Mouse (Mus musculus) cerebellum, postnatal 10 days (tissue): ENCODE data around the gene Gm21060.
"Not testable (repeated sequence)": the region's sequence is repeated elsewhere in the genome, so short reads cannot be mapped to it uniquely, and the experiment has no call there.

Experiments
- DNase-seq, 2 experiments: peaks; one replicate each; pipeline ENCODE4 v3.0.0; 2021; ENCODE audit warnings: mixed read lengths in 2 of 2

Gene Gm21060

DNA sequence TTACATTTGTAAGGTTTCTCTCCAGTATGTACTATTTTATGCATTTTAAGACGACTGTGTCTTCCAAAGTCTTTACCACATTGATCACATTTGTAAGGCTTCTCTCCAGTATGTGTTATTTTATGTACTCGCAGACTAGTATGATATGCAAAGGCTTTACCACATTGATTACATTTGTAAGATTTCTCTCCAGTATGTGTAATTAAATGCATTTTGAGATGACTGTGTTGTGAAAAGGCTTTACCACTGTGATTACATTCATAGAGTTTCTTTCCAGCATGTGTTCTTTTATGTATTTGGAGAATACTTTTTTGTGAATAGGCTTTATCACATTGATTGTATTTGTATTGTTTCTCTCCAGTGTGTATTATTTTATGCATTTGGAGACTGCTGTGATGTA lies at the start of gene Gm21060:
Gene Gm21060 (minus strand): TSS at position 101 of the 400 bp plus-strand sequence.
- no peak for DNase-seq

DNA sequence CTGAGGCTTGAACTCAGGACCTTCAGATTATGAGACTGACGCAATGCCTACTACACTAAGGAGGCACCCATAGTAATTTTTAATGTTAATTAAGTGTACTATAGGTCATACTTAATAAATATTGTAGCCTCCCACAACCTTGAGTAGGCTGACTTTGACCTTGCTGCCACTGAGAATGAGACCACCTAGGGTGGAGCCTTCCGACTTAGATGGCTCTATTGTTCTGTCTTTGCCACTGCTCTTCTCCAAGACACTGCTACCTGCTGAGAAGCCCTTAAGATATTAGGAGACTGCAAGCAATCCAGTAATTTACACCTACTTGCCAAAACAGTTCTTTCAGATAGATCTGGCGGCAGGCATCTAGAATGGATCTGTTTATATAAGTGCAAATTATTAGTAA lies 24.0 kb upstream of the Gm21060 start:
- not testable (repeated sequence) for DNase-seq

- not testable (repeated sequence) for DNase-seq
Observed at GRCm38 (mm10) chr19:61313185-61313584, 16.3 kb upstream of the Gm21060 start.

GRCm38 (mm10) chr19:61312400-61312799 lies 15.5 kb upstream of the Gm21060 start:
- not testable (repeated sequence) for DNase-seq

DNA sequence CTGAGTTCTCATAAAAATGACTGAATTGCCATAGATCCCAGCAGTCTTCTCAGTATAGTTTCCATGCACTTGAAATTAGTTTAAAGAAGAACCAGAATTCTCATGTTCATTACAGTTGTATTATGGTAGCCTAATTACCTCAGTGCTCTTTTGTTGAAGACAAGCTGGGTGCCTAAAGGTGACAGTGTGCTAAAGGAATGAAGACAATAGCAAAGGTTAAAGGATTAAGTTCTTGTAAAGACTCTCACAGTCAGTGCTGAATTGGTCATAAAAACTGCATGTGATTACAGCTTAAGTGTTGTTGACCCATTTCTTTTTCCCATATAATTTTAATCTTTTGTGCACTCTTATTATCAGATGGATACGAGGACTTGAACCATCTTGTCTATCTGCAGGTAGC lies 11.2 kb upstream of the Gm21060 start:
- DNase-seq = not testable (repeated sequence)

- DNase-seq = not testable (repeated sequence)
Observed at GRCm38 (mm10) chr19:61285033-61285432, 11.8 kb downstream of the Gm21060 start.

DNA sequence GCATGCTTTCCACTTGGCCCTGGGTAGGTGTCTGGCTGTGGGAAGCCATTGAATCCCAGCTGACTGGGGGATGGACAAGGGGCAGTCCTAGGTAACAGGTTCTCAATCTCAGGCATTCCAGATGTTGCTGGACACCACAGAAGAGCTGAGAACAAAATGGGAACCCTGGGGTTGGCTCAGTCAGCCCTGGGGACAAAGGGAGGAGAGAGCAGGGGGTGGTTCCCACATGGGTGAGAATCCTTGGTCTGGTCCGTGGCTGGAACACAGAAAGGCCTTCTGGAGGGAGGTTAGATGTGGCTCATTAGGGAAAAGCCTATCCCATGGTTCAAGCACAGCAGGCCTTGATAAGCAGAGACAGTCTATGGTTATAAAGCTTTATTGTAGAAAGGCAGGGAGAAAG lies 13.3 kb downstream of the Gm21060 start:
- no peak for DNase-seq

DNA sequence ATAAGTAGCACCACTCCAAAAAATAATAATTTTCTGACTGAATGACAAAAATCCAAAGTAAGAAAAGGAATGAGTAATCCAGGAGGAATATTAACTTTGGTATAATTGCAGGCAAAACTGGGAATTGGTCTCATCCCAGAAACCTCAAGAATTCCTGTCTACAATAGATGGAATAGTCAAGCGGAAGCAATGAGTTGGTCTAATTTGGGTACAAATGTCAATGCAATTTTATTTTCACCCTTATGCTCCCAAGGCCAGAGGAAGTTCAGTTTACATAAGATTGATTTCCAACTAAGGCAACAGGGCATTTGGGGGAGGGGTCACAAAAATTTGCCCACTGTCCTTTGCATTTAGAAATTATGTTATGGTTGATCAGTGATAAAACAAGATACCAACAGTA lies 21.4 kb downstream of the Gm21060 start:
- no peak for DNase-seq

DNA sequence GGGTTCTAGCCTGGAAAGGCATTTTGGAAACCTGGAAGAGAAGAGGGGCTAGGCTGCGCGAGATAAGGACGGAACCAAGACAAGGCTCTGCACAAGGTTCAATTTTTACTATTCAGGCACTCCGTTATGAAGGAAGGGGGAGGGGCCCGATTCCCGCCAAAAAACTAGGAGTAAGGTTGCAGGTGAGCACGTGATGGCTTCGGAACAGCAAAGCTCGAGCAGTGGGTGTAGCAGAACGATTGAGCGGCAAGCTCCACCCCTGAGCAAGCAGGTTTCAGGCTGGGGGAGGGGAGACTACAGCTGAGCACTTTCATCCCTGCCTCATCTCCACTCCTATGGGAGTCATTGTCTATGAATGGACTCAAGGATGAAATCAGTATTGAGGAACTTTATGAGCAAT lies 27.7 kb downstream of the Gm21060 start:
- DNase-seq = not testable (repeated sequence)

DNA sequence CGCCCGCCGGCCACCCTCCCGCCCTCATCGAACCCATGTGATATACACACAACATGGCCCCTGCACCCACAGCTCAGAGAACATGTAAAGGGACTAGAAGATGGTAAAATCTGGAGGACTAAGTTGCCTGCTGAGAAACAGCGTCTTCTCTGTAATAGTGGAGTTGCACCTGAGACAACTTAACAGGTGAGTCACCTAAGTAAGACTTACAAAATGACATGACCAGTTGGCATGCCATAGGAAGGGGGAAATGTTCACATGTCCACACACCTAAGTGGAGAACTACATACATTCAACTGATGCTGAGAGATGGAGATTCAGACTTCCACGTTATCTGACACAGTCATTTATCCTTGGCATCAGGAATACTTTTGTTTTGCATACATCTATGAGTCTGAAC lies 29.7 kb downstream of the Gm21060 start:
- peak in 1 of 2 experiments; percentile 27 for DNase-seq

GRCm38 (mm10) chr19:61266651-61267050 lies 30.2 kb downstream of the Gm21060 start:
- DNase-seq = peak; percentile 59 to 69

- DNase-seq = peak; percentile 74 to 76
Observed at GRCm38 (mm10) chr19:61266246-61266615, 30.6 kb downstream of the Gm21060 start.

- DNase-seq = peak; percentile 79 to 81
Observed at GRCm38 (mm10) chr19:61265349-61266245, 31.3 kb downstream of the Gm21060 start.

DNA sequence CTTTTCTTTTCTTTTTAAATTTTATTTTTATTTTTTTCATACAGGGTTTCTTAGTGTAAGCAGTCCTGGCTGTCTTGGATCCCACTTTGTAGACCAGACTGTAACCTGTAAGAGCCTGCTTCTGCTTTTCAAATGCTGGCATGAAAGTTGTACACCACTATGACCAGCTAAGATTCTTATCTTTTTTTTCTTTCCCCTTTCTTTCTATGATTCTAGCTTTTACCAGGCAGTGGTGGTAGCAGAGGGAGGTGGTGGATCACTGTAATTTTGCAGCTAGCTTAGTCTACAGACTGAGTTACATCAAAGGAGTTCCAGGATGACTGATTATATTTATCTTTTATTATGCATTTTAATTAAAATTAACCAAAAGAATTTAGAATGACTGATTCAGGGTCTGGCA lies 31.9 kb downstream of the Gm21060 start:
- DNase-seq = no peak

GRCm38 (mm10) chr19:61264227-61264626 lies 32.6 kb downstream of the Gm21060 start:
- peak in 1 of 2 experiments; percentile 20 for DNase-seq

DNA sequence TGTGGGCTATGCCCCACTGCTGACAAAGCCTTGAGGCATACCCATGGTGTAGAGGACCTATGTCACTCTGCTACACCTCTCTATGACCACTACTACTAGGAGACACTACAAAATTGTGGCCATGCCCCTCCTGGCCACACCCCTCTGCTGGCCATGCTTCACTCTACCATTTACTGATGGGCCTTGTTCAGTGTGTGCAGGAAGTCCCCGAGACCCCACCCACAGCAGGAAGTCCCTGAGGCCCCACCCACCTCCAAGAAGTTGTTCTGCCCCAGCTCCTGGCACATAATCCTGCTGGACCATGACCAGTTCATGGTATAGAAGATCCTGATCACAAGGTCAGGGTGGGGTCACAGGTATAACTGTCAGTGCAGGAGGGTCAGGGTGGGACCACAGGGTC lies 35.6 kb downstream of the Gm21060 start:
- no peak for DNase-seq

DNA sequence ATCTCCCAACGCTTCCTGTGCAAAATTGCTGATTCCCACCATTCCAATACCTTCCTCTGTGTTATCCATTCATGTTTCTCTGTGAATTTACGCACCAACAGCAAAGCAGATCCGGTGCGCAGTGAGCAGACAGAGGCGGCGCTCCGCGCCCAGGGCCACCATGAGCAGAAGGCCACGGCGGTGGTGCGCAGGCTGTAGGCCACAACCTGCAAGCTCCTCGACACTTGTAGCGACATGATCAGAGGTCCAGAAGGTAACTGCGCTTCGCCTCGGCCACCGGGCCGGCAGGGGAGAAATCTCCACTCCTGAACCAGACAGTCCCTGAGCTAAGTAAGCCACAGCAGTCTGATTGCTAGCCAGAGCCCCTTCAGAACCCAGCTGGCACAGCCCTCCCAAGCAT lies 39.1 kb downstream of the Gm21060 start:
- DNase-seq = no peak

DNA sequence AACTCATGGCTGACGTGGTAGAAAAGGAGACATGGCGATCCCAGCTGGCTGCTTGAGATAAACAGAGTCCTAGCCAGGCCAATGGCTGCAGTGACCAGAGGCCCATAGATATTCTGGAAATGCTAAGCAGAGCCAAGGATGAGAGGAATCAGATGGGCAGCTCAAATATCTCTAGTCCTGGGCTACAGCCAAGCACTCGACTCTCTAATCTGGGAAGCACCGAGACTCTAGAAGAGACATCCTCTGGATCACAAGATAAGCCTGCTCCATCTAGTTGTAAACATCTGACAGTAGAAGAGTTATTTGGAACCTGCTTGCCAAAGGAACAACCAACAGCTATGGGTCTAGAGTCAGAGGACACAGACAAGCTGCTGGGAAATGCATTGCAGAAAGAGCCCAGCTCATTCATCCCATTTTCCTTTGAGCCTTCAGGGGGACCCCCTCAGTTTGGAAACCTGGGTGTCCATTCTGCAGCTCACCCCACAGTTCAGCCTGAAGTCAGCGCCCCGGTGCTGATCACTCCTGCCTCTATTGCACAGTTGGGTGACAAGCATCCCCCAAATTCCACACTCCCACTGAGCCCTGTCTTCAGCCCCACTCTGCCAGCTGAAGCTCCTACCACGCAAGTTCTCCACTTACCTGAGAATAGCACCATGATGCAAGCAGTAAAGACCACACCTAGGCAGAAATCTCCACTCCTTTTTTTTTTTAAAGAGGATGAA lies 40.5 kb downstream of the Gm21060 start:
- DNase-seq = no peak

DNA sequence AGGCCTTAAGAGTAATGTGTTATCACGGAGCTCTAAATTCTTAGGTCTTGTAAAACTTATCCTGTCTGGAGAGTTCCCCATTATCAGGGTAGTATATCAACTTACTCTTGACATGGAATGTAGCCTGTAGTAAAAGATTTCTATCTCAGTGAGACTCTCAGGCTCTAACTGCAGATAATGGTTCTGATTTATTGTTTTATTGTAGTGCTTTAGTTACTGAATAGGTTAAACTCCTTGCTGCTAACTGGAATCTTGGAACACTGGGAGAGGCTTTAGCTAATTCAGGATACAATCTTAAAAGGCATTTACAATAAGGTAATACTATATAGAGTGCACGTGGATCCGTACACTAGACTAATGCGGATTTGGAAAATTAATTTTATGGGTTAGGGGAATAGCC lies 49.5 kb downstream of the Gm21060 start:
- not testable (repeated sequence) for DNase-seq
